Mouse (Mus musculus): ENCODE measurements around the gene Gm8165.
"Not testable (repeated sequence)": the region's sequence is repeated elsewhere in the genome, so short reads cannot be mapped to it uniquely, and the experiment has no call there.

Gm8165 gene

GRCm38 (mm10) chr14:43677099-43677498 is at the start of gene Gm8165:
TSS of gene Gm8165 (minus strand) at chr14:43677199.
- not testable (repeated sequence) for DNase-seq (ENCODE audit: low read depth, low spot score)

- DNase-seq (ENCODE audit: low read depth, low spot score): not testable (repeated sequence)
These were observed 20.6 kb upstream of the Gm8165 start, which contains the start of gene Gm7324 for GRCm38 (mm10) chr14:43697621-43698020. TSS of gene Gm7324 (plus strand) at chr14:43697828.

All from ES-CJ7 (cell line).